Mouse (Mus musculus): ENCODE results near the gene Kmt2b.

The Kmt2b gene

GRCm38 (mm10) chr7:30534633-30535577 lies 53.6 kb downstream of the Kmt2b start, which contains the start of gene Arhgap33:
Arhgap33 (minus strand) TSS chr7:30535060.
- peak; percentile 96 for DNase-seq (ENCODE audit: low spot score)

DNA sequence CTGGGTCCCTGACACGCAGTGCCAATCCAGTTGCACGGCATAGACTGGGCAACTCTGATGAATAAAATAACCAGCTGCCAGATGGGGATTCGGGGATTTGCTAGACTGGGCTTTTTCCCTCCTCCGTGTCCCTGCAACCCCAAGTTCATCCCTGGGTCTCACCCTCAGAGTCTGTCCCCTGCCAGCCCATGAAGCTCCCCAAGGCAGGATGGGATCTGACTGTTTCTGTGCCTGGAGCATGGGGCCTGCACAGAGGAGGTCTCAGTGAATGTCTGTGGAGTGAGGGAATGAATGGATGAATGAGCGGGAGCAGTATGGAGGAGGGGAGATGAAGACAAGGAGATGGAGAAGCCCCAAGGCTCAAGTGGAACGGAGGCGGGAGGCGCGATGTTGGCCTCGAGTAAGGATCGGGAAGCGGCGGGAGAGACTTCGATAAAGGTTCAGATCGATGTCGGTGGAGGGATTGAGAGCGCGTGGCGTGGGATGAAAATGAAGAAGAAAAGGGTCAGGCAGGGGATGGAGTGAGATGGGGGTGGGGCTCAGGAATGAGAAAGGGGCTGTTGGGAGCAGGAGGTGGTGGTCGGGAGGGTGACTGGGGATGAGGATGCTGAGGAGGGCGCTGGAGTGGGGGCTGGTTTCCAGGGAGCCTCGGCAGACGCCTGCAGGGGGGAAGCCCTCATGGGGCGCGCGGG lies 54.4 kb downstream of the Kmt2b start:
- DNase-seq (ENCODE audit: low spot score), result no peak

GRCm38 (mm10) chr7:30532931-30533330 lies 55.6 kb downstream of the Kmt2b start:
- no peak for DNase-seq (ENCODE audit: low spot score)

- no peak for DNase-seq (ENCODE audit: low spot score)
Observed at GRCm38 (mm10) chr7:30531291-30531815, 57.2 kb downstream of the Kmt2b start.

DNA sequence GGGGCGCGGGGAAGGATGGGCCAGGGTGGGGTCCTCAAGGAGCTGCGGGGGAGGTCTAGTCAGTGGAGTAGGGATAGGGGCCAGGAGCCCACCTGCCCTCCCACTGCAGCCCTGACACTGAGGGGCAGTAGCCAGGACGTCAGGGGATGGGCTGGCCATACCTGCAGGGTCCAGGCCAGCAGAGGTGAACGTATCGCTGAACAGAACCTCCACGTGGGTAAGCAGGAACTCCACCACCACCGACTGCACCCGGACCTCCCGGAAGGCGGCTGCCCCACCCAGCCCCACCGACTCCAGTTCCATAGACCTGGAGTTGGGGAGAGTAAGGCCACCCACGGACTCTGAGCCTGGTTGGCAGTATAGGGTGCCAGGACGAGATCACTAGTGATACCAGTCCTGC lies 61.5 kb downstream of the Kmt2b start:
- DNase-seq (ENCODE audit: low spot score), result no peak

DNA sequence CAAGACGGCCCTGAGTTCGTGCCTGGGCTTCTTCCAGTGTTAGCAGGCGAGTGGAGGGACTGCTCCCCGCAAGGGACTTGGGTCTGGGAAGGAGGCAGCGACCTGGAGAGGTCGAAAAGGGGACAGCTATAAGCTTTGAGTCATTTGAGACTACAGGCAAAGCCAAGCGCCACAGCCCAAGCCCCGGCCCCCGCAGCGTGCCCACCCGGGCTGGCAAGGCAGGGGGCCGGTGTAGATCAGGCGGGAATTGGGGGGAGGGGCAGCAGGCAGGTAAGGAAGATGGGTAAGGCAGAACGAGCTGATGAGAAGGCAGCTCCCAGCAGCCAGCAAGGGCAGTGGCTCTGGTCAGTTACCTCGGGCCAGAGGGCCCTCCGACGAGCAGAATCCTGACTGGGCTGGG lies 62.1 kb downstream of the Kmt2b start:
- no peak for DNase-seq (ENCODE audit: low spot score)

GRCm38 (mm10) chr7:30525954-30526353 lies 62.6 kb downstream of the Kmt2b start:
- DNase-seq (ENCODE audit: low spot score), result peak; percentile 31

- no peak for DNase-seq (ENCODE audit: low spot score)
Observed at GRCm38 (mm10) chr7:30524487-30524886, 64.0 kb downstream of the Kmt2b start.

GRCm38 (mm10) chr7:30522871-30523270 lies 65.7 kb downstream of the Kmt2b start:
- DNase-seq (ENCODE audit: low spot score), result no peak

GRCm38 (mm10) chr7:30520856-30521255 lies 67.7 kb downstream of the Kmt2b start:
- DNase-seq (ENCODE audit: low spot score), result no peak

- DNase-seq (ENCODE audit: low spot score), result no peak
Observed at GRCm38 (mm10) chr7:30520396-30520795, 68.1 kb downstream of the Kmt2b start.

All from lung, postnatal 25 days (tissue).